Mouse (Mus musculus): ENCODE results near the gene Pde9a. TPM values are rescaled to one million over a fixed set of nuclear protein-coding genes. Genes with fewer than 3 reads are reported as not detected.
"Not testable (repeated sequence)": the region's sequence is repeated elsewhere in the genome, so short reads cannot be mapped to it uniquely, and the experiment has no call there.

Pde9a gene
- not detected for polyA plus RNA-seq (2017; shearing (Covaris generic))

DNA sequence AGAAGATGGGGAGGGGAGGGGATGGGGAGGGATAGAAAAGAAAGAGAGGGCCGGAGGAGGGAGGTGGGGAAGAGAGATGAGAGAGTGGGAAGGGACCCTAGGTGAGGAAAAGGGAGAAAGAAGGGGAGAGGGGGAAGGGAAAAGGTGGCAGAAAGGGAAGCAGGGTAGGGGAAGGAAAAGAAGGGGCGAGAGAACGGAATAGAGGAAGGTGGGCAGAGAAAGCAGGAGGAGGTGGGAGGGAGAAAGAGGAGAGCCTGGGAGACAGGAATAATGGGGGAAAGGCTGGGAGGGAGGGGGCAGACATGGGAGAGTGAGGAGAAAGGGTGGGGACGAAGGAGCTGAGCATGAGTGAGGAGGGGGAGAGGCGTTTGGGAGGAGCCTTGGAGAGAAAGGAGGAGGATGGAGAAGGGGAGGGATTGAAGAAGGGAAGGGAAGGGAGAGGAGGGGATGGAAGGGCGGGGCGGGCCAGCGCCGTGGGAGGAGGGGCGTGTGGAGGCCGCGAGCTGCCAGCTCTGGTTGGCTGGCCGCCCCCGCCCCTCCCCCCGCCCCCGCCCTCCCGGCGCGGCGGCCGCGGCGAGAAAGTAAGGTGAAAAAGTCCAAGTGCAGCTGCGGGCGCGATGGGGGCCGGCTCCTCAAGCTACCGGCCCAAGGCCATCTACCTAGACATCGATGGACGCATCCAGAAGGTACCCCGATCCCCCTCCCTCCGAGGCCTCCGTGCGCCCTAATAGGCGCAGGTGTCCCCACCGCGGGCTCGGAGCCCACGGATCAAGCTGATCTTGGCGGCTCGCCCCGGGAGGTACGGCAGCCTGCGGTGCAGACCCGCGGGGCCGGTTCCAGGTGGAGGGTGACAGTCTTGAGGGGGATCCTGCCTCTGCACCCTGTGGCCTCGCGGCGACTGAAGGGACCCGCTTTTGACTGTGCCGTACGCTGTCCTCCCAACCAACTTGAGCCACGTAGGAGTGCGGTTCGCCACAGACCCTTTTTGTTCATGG lies at the start of gene Pde9a:
Pde9a (plus strand) TSS at position 540 of the 995 bp plus-strand sequence.
- no peak for ATAC-seq

DNA sequence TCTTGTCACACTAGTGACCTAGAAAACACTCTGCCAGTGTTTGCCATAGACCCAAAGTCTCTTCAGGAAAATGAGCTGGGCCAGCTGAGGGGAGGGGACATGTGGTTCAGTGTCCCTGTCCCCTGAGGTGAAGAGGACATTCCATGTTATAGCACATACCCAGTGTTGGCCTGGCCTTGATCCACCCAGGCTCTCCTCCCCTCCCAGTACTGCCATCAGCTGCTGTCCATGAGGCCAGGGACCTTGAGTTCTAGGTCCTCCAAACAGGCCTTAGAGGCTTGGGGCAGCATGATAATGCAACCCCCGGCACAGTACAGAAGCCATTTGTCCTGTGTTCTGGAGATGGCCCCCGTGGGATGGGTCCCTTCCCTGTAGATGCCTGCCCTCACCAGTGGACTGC lies 46.2 kb upstream of the Pde9a start:
- no peak for ATAC-seq

DNA sequence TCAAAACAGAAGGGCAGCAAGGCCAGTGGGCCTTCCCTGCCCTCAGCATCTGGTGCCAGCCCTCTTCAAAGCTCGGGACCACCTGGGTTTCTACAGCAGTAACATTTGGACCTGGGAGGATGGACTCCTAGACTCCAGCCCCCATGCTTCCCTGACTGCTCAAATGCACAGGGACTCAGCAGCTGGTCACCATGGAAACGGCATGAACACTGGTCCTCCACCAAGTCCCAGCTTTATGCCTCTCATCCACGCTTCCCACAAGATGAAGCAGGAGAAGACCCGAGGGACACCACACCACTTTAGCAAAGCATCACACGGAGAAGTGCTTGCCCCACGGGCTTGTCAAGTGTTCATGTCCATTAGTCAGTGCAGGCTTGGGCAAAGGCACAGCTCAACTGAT lies 43.8 kb upstream of the Pde9a start:
- no peak for ATAC-seq

DNA sequence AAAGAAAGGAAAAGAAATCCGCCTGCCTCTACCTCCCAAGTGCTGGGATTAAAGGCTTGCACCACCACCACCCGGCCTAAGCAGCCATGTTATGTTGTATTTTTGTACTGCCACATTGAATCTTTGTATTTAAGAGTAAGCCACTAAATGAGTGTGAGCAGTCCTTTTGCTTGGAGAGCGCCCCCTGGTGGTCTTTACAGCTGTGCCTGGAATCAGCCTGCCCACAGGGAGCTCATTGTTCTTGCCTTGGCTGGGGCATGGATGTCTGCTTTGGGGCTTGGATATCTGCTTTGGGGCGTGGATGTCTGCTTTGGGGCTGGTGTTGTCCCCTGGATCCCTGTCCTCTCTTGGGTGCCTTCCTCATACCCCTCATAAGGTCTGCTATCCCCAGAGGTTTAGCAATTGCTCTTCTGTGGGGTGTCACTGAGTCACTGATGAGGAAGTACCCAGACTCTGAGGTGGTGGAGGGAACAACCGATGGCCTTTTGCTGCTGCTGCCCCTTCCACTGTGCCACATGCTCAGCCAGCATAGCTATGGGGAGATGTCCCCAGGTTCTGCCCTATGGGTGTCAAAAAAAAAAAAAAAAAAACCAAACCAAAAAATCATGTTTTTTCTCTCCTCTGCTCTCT lies 41.7 kb upstream of the Pde9a start:
- peak; percentile 74 for ATAC-seq

DNA sequence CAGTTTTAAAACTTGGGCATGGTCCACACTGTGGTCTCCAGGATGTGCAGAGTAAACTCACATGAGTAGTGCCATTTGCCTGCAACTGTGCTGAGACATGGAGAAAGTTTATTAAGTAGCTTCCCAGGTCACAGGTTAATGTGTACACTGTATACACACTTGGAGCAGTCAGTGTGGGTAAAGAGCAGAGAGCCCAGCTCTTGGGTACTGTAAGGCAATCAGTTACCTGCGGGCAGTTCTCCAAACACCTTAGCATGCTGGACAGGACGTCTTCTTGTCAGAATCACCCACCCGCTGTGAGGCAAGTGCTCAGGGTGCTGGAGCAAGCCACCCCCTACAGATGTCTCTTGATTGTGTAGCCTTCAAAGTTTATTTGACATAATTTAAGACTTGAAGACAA lies 41.2 kb upstream of the Pde9a start:
- no peak for ATAC-seq

DNA sequence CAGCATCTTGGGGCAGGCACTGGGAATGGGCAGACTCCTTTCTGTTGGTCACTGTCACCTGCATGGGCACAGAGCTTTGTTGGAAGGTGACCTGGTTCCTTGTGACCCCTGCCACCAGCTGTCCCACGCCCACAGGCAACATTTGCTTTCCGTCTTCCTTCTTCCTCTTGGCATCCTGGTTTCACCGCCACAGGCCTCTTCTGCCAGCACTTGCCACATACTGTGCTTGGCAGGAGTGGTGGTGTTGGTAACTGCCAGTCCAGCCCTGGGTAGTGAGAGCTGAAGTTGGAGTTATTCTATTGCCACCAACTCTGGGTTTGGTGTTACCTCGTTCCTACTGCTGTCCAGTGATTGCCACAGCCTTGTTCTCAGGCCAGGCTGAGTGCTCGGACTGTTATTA lies 37.9 kb upstream of the Pde9a start:
- no peak for ATAC-seq

DNA sequence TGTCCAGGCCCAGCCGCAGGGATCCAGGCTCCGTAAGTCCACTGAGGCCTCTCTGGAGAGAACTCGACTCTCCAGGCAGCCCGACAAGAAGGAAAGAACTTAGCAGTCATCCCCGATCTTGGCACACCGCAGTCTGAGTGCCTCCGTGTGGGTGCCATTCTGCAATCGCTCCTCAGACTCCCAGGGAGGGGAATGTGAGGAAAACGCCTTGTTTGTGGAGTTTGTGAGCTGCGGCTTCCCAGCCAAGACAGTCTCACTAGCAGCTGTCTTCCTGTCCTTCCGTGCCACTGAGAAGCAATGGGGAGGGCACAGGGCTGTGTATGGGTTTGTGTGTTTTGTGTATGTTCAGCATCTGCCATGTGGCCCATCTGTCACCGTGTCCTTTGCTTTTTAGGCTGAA lies 36.6 kb upstream of the Pde9a start:
- no peak for ATAC-seq

DNA sequence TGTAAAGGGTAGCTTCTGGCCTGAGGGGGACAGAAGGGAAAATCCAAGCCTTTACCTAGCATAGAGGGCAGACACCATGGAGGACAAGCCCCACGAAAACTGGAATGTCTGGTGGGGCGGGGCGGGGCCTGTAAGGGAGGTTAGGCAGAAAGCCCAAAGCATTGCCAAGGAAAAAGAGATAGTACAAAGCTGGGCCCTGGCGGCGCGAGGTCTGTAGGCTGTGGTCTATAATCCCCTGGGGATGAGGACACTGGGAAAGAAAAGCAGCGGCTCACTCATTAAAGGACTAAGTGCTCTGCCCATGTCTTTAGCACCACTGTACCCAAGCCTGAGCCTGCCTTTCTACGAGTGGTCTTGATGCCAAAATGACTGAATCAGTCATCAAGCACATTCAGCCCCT lies 34.0 kb upstream of the Pde9a start:
- ATAC-seq = no peak

DNA sequence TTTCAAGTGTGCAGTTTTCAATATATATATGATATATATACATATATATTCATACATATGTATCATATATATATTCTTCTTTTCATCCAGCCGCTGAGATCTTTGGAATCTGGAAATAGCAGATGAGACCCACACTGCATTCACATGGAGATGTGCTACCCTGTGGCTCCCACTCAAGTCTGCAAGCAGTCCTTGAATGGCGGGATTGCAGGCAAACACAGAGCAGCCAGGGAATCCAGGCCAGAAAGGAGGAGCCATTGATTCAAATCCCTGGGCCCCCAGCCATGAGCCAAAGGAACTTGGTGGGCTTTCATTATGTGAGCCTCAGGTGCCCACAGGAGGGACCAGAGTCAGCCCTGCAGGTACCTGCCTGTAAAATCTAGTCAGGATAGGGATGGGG lies 32.8 kb upstream of the Pde9a start:
- no peak for ATAC-seq

DNA sequence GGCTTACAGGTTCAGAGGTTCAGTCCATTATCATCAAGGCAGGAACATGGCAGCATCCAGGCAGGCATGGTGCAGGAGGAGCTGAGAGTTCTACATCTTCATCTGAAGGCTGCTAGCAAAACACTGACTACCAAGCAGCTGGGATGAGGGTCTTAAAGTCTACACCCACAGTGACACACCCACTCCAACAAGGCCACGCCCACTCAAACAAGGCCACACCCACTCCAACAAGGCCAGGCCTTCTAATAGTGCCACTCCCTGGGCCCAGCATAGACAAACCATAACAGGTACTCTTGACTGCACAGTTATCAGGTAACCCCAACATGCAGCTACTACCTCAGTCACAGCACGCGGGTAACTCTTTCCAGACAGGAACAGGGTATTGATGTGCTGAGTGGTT lies 31.3 kb upstream of the Pde9a start:
- ATAC-seq = not testable (repeated sequence)

DNA sequence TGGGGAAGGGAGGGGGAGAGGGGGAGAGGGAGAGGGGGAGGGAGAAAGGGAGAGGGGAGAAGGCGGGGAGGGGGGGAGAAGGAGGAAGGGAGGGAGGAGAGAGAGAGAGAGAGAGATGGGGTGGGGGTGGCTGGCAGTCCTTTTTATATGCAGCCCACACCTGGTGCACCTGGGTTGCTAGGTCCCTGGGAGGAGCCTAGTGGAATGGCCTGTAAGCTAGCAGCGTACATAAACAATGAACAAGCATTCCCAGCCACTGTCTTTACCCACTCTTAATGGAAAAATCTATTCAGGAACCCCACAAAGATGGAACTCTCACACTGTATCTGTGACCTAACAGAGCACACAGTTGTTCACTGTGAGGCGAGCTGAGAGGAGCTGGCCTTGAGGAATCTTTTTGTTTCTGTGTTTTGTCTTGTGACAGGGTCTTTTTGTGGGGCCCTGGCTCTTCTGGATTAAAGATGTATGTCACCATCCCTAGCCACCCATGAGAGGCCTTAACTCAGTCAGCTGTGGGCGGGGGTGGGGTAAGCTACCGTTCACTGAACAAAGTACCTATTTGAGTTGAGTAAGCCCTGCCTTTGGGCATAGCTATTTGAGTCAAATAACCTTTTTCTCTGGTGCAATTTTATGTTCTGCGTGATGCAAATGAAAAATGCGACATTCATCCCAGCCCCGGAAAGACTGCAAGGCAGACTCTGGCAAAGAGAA lies 30.1 kb upstream of the Pde9a start:
- ATAC-seq = no peak

DNA sequence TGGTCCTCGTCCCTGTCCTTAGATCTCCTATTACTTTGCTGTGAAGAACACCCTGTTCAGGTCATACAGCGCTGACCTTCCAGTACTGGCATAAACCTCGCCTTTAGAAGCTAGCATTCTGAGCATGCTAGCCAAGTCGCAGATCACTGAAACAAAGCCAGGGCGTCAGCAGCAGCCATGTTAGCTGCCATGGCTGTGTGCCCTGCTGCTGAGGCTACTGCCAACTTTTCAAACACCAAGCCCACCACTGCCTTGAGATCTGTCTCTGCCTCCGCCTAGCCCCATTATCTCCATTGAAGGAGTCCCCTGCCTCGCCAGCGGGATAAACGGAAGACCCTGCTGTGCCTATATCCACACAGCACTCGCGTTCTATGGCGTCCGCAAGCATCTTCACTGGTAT lies 25.4 kb upstream of the Pde9a start:
- no peak for ATAC-seq

DNA sequence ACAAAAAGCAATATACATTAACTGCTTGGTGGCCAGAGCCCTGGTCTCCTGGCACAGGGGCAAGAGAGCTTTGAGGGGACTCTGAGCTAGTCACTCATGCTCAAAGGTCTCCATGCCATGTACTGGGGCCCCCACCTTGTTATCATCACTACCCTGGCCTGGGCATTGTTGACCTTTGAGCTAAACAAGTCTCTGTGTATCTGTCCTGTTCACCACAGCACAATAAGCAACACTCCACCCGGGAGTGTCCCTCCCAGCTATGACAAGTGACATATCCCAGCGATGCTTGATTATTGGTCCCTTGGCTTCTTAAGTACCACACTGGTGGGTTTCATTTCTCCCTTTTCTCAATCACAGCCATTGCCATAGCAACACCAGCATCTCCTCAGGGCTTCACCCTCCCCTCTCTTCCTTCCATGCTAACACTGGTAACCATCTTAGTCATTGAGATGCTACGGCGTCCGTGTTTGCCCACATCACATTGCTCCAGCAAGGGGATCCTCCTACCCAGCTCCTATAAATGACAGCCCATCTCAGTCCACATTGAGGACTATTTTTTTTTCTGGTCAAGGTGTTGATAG lies 20.3 kb upstream of the Pde9a start:
- ATAC-seq = no peak

DNA sequence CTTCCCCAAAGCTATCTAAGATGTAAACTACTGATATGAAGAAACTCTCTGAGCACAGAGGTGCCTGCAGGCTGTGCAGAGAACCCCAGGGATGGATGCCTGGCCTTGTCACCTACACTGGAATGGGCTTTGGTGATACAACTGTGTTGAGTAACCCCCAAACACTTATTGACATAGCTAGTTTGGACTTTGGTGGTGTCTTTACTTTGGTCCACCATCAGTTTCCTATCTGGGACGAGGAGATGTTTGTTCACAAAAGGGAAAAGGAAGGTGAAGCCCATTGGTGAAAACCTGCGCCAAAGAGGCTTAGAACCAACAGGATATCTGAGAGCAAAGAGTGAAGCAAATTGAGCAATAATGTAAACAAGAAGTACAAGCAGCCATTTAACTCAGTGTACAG lies 15.8 kb upstream of the Pde9a start:
- ATAC-seq = no peak

DNA sequence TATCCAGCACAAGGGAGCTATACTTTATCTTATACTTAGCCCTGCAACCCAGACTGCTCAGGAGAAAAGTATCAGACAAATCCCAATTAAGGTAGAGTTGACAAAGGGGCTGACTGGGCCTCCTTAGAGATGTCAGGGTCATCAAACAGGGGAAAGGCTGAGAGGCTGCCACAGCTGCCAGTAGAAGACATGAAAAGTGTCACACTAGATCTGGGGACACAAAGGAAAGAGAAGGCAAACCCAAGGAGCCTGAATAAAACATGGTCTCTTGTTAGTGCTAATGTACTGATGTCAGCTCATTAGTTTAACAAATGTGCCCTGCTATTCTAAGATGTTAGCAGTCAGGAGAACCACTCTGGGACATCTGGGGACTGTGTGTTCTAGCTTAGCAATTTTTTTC lies 15.1 kb upstream of the Pde9a start:
- no peak for ATAC-seq

DNA sequence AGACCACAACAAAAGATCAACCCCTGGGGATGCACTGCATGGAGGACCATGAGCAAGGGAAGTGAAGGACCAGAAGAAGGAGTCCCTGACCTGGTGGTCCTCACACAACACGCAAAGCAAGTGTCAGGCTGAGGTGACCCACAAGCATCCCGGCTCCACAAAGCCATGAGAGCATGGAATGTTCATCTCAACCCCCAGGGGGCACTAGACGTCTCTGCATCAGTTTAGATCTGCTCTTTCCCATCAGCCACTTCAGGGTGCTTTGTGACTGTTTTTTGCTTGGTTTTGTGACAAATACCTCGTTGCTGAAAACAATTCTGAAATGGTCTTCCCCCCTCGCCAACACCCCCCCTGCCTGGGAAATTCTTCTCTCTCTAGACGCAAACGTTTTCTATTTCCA lies 8.0 kb upstream of the Pde9a start:
- ATAC-seq = no peak

DNA sequence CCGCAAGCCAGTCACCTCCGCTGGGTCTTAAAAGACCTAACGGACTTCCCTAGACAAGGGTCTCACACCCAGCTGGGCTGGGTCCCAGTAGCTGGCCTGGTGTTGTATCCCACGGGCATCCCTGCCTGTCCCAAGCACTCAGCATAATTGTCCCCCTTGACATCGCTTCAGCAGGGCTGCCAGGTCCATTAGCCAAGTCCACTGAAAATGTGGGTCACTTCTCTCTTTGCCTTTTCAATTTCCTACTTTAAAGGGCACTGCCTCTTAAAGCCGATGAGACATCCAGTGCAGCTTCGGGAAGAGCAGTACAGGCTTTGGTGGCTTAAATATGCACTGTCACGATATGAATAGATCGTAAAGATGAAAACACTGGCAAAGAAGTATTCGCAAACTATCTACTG lies 7.6 kb upstream of the Pde9a start:
- no peak for ATAC-seq

DNA sequence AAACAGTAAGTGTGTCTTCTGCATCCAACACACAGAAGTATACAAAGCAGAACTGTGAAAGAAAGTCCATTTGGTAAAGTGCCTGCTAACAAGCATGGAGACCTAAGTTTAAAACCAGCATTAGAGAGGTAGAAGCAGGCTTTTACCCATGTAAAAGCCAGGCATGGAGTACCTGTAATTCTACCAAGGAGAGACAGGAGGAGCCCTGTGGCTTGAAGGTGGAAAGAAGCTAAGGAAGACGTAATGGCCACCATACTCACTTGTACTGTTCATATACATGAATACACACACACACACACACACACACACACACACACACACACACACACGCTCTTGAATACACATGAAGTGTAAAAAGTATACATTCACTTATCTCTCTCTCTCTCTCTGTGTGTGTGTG lies 6.9 kb upstream of the Pde9a start:
- no peak for ATAC-seq

DNA sequence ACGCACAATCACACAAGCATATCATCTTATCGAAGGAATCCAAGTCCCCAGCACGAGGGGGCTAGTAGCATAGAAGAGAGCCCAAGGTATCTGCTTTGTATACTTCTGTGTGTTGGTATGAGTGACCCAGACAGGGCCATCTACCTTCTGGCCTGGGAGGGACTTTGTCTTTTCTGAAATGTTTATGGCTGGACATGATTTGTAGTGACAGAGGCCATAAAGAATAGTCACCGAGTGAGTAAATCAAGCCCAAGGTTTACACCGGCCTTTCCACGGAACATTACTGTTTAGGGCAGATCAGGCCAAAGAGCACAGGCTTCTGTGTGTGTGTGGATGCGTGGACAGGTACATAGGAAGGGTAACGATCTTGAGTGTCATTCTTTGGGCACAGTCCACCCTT lies 6.1 kb upstream of the Pde9a start:
- ATAC-seq = no peak

DNA sequence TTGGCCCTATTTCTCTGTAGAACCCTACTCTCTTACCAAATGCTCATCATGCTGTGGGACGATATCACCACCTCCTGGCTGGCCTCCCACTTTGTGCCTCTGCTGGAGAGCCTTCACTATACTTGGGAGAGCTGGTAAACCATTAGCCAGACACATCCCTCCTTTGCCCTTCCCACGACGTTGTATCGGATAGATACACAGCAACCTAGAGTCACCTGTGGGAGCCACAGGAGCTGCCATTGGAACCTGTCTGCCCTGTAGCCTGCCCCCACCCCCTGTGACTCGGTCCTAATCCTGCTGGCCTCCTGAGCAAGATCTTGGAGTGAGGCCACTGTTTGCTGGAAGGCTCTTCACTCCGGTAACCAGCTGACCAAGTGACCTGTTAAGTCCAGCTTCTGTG lies 2.7 kb upstream of the Pde9a start:
- ATAC-seq = no peak

DNA sequence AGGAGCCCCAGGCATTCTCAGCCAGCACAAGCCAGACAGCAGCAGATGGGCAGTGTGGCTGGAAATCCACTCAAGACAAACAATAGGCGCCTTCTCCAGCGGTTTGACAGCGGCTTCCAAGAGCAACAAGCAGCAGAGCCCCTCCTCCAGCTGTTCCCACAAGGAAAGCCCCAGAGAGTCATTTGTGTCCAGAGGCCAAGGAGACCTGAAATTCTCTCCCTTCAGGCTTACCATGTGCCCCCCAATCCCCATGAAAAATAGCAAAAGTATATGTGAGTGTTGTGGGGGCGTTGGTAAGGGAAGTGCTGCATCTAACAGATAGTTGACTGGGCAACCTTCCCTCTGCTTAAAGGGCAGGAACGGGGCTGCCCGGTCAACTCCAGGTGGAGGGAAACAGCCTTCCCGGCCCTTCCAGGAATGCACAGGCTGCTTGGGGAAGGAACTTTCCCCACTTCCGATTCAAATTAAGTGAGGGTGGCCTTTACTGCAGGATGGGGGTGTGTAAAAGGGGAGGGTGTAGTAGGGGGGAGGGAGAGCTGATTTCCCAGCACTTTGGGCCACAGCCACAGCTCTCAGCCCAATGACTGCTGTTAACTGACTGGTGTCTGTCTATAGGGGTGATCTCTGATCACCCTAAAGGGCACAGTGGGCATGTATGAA lies 912 bp upstream of the Pde9a start:
- ATAC-seq = no peak

DNA sequence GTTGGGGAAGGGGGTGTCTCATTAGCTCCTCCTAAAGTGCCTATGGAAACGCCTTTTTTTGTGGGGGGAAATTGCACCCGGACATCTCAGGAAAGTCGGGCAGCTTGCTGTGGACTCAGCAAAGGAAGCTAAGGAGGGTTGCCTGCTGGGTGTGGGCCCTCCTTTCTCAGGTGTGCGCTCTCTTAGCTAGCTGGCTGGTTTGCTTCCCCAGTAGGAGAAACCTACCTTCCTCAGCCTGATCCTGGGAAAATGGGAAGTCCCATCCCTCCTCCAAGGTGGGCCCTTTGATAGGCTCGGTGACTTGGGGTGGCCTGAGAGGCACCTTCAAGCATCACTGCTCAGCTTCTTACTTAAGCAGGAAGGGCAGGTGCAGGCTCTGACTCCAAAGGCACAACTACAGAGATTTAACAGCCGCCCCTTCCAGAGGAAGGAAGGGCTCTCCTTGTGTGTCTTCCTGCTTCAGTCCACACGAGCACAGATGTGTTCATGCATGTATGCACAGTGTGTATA lies 811 bp downstream of the Pde9a start:
- no peak for ATAC-seq
